Mouse (Mus musculus): ENCODE data around the gene Lsg1. TPM values are rescaled to one million over a fixed set of nuclear protein-coding genes. Genes with fewer than 3 reads are reported as not detected.

Lsg1 gene
- total RNA-seq, 1 experiment from 2014 or later: 71.8 TPM

GRCm38 (mm10) chr16:30601946-30602345, 14.6 kb upstream of the Lsg1 start:
- ATAC-seq (ENCODE audit: extremely low read depth, insufficient number of reproducible peaks, low FRiP score, poor library complexity, severe bottlenecking): no peak

- peak; percentile 38 for ATAC-seq (ENCODE audit: extremely low read depth, insufficient number of reproducible peaks, low FRiP score, poor library complexity, severe bottlenecking)
Measured at GRCm38 (mm10) chr16:30601046-30601832, 13.8 kb upstream of the Lsg1 start.

- ATAC-seq (ENCODE audit: extremely low read depth, insufficient number of reproducible peaks, low FRiP score, poor library complexity, severe bottlenecking): no peak
Measured at GRCm38 (mm10) chr16:30600431-30601045, 13.1 kb upstream of the Lsg1 start.

GRCm38 (mm10) chr16:30599491-30600268, 12.3 kb upstream of the Lsg1 start, which contains the start of gene Fam43a:
TSS of gene Fam43a (plus strand) at chr16:30599723.
- peak; percentile 68 for ATAC-seq (ENCODE audit: extremely low read depth, insufficient number of reproducible peaks, low FRiP score, poor library complexity, severe bottlenecking)

GRCm38 (mm10) chr16:30596959-30597681, 9.7 kb upstream of the Lsg1 start:
- ATAC-seq (ENCODE audit: extremely low read depth, insufficient number of reproducible peaks, low FRiP score, poor library complexity, severe bottlenecking): peak; percentile 55

- no peak for ATAC-seq (ENCODE audit: extremely low read depth, insufficient number of reproducible peaks, low FRiP score, poor library complexity, severe bottlenecking)
Measured at GRCm38 (mm10) chr16:30595835-30596557, 8.6 kb upstream of the Lsg1 start.

GRCm38 (mm10) chr16:30595356-30595755, 8.0 kb upstream of the Lsg1 start:
- no peak for ATAC-seq (ENCODE audit: extremely low read depth, insufficient number of reproducible peaks, low FRiP score, poor library complexity, severe bottlenecking)

- no peak for ATAC-seq (ENCODE audit: extremely low read depth, insufficient number of reproducible peaks, low FRiP score, poor library complexity, severe bottlenecking)
Measured at GRCm38 (mm10) chr16:30591990-30592389, 4.6 kb upstream of the Lsg1 start.

GRCm38 (mm10) chr16:30590264-30591209, 3.1 kb upstream of the Lsg1 start:
- ATAC-seq (ENCODE audit: extremely low read depth, insufficient number of reproducible peaks, low FRiP score, poor library complexity, severe bottlenecking): no peak

- no peak for ATAC-seq (ENCODE audit: extremely low read depth, insufficient number of reproducible peaks, low FRiP score, poor library complexity, severe bottlenecking)
Measured at GRCm38 (mm10) chr16:30586935-30587493, 378 bp downstream of the Lsg1 start.

GRCm38 (mm10) chr16:30580765-30581164, 6.6 kb downstream of the Lsg1 start:
- no peak for ATAC-seq (ENCODE audit: extremely low read depth, insufficient number of reproducible peaks, low FRiP score, poor library complexity, severe bottlenecking)

- ATAC-seq (ENCODE audit: extremely low read depth, insufficient number of reproducible peaks, low FRiP score, poor library complexity, severe bottlenecking): no peak
Measured at GRCm38 (mm10) chr16:30576392-30576791, 11.0 kb downstream of the Lsg1 start.

- no peak for ATAC-seq (ENCODE audit: extremely low read depth, insufficient number of reproducible peaks, low FRiP score, poor library complexity, severe bottlenecking)
Measured at GRCm38 (mm10) chr16:30575815-30576214, 11.6 kb downstream of the Lsg1 start.

- ATAC-seq (ENCODE audit: extremely low read depth, insufficient number of reproducible peaks, low FRiP score, poor library complexity, severe bottlenecking): no peak
Measured at GRCm38 (mm10) chr16:30572239-30572638, 15.2 kb downstream of the Lsg1 start.

GRCm38 (mm10) chr16:30571378-30571777, 16.0 kb downstream of the Lsg1 start:
- ATAC-seq (ENCODE audit: extremely low read depth, insufficient number of reproducible peaks, low FRiP score, poor library complexity, severe bottlenecking): no peak

- ATAC-seq (ENCODE audit: extremely low read depth, insufficient number of reproducible peaks, low FRiP score, poor library complexity, severe bottlenecking): no peak
Measured at GRCm38 (mm10) chr16:30570173-30570572, 17.2 kb downstream of the Lsg1 start.

- ATAC-seq (ENCODE audit: extremely low read depth, insufficient number of reproducible peaks, low FRiP score, poor library complexity, severe bottlenecking): no peak
Measured at GRCm38 (mm10) chr16:30565631-30566030, 21.8 kb downstream of the Lsg1 start.
